Mouse (Mus musculus) left cerebral cortex, adult 11 months (tissue): ENCODE measurements at regions not wholly inside any gene's neighbourhood (a gene's known extent, or its start where the extent isn't known, plus 50 kb on each side); places are given as distances from the start of the nearest gene placed in this dataset.

Experiments
- DNase-seq: peaks from one replicate; pipeline ENCODE4 v3.0.0; 2022; ENCODE audit warnings: low spot score

DNA sequence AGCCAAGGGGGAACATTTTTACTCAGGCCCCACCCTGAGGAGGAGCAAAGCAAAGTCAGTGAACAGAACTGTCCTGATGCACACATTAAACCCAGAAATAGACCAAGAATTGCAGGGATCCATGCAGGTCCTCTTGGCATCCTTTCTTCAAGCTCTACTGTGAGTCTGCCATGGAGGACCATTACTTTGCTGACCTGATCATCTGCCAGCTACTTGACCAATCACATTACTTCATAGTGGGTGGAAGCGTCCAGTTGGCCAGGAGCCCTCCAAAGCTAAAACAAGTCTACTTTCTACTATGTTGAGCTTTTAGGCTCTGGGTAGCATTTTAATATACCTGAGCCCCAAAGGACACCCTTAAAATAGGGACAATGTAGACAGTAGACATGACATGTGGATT lies 98.6 kb upstream of the Lgalsl start:
- no peak for DNase-seq

GRCm38 (mm10) chr11:20930045-20930444 lies 99.2 kb upstream of the Lgalsl start:
- DNase-seq, result no peak

DNA sequence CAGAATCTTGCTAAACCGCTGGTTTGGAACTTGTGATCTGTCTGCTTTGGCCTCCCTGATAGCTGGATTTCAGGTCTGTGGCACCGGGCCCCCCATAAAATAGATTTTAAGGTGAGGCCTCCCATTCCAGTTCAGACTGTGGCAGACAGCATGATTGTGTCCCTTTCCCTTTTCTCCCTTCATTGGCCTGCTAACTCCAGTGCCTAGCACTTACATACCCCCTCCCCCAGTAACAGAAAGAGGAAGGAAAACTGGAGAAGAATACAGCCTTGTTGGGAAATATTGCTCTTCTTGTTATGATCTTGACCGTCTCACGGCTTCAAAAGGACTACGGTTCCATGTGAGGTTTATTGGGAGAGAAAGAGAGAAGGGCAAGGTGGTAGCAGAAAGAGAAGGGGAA lies 99.7 kb upstream of the Lgalsl start:
- no peak for DNase-seq

GRCm38 (mm10) chr11:20934191-20935062 lies 103.6 kb upstream of the Lgalsl start:
- no peak for DNase-seq

DNA sequence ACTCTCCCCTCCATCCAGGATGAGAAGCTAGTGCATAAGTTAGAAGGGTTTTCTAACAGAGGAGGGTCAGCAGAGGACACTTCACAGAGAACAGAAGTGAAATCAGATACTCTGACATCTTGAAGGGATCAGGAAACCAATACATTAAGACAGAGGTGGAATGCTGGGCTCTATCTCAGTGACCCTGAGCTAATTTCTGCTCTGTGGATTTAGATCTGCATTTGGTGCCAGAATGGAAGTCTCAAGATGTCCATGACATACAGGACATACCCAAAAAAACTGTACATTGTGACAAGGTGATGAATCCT lies 104.2 kb upstream of the Lgalsl start:
- no peak for DNase-seq

GRCm38 (mm10) chr11:20935910-20936309 lies 105.1 kb upstream of the Lgalsl start:
- DNase-seq, result no peak

- DNase-seq, result no peak
Observed at GRCm38 (mm10) chr11:20936996-20937395, 106.1 kb upstream of the Lgalsl start.

- no peak for DNase-seq
Observed at GRCm38 (mm10) chr11:20937942-20938341, 107.1 kb upstream of the Lgalsl start.

- no peak for DNase-seq
Observed at GRCm38 (mm10) chr11:20939644-20940043, 108.8 kb upstream of the Lgalsl start.

DNA sequence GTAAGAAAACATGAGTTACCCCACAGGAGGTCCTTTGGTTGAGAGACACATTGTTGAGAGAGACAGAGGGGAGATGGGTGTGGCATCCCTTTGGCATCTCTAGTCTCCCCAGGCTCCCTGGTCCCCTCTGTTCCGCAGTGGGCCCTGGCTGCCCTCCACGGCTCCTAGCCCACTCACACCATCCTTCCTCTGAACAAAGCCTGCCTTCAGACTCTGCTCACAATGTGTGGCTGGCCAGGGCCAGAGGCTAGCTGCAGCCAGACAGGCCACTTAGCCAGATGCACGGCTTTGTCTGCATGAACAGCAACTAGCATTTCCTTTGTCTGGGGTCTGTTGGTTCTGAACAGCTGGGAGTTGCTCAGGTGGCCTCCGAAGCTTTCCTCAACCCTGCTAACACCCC lies 110.7 kb upstream of the Lgalsl start:
- DNase-seq, result peak; percentile 12

DNA sequence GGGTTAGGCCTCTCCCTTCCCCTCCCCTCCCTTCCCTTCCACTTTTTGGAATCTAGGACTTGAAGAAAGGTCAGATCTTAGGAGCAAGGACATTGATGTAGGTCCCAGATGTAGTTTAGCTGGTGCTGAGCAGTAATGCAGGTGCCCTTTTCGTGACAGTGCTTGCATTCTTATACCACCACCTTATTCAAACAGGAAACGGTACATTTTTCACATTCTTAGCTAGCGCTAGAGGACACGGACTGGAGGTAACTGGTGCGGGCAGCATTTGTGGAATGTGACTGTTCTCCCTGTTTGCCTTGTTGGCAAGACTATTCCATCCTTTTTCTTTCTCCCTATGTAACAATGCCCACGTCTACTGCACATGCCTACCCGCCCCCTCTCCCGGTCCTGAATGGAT lies 124.7 kb upstream of the Lgalsl start:
- no peak for DNase-seq

GRCm38 (mm10) chr11:20957766-20958165 lies 126.9 kb upstream of the Lgalsl start:
- DNase-seq, result no peak

GRCm38 (mm10) chr11:20958233-20958632 lies 127.4 kb upstream of the Lgalsl start:
- no peak for DNase-seq

- DNase-seq, result no peak
Observed at GRCm38 (mm10) chr11:20960066-20960465, 129.2 kb upstream of the Lgalsl start.

GRCm38 (mm10) chr11:20960750-20961149 lies 129.9 kb upstream of the Lgalsl start:
- no peak for DNase-seq

DNA sequence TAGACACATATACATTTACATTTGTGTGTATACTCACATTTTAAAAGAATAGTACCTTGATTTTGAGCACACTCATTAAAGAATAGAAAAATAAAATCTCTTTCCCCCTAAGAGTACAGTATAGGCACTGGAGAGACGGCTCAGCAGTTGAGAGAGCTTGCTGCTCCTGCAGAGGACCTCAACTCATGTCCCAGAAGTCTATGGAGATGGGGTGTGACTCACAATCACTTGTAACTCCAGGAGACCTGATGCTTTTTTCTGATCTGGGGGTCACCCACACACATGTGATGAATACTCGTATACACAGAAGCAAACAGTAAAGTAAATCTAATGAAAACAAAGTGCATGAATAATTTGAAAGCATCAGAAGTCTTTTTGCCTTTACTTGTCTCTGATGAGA lies 129.5 kb upstream of the Peli1 start:
- no peak for DNase-seq

DNA sequence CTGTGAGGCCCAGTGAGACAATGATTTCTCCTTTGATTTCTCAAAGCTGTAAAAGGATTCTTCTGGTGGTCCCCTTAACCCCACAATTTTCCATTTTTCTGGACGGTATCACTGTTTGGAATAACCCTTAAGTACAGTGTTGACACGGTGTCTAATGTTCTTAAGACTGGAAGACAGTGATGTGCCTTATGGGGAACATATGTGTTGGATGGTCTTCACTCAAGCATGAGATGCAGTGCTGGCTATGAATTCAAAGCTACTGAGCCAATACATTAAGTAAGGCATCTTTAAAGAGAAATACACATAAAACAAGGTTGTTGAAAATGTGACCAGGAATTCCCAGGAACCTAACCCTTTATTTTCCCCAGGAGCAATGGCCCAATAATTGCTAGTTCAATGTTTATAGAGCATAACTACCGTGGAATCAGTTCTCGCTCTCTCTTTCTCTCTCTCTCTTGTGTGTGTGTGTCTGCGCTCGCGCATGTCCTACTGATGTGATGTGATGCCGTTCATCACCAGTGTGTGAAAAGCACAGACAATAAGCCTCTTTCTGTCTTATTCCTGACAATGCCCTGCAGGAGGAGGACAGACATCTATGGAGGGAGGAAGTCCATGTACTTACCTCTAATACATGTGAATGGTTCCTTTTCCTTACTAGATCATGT lies 125.4 kb upstream of the Peli1 start:
- no peak for DNase-seq

DNA sequence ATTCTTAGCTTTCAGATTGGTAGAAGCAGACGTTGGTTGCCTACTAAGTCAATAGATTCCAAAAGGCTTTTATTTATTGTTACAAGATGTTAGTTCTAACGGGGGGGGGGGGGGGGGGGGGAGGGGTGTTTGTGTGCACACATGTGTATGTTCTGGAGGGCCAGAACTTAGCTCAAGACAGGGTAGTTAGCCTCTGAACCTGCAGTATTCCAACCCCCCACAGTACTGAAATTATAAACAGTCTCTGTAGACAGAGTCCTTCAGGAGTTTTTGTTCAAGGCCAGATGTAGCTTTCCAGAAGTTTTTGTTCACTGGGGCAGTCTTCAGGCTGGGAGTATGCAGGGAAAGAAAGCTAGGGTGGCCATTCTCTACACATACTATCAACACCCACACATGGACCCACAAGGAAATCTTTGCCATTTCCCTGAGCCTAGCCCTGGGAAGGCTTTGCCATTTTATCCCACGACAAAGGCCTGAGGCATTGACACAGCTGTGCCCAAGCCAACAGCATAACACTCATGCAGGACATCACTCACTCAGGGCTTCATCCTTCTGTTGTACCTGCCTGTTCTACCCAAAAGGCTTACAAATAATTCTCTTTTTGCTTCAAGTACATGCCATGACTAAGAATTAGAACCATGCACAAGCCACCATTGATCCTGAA lies 123.6 kb upstream of the Peli1 start:
- no peak for DNase-seq

DNA sequence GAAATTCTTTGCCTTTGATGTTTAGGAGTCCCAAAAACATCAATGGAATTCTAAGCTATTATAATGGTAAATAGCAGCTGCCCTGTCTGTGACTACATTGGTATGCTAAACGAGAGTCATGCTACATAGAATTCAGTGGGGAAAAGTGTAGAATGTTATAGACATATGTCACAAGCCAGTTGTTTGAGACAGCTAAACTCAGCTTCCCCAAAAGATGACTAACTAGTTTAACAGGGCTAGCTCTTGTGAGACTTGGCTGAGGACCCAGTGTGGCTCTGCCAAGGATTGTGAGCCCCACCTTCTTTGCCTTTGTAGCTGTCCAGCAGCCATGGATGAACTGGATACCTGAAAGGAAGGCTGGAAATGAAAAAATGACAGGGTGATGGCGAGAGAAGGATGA lies 122.8 kb upstream of the Peli1 start:
- DNase-seq, result no peak

GRCm38 (mm10) chr11:20973141-20973540 lies 118.0 kb upstream of the Peli1 start:
- DNase-seq, result no peak

DNA sequence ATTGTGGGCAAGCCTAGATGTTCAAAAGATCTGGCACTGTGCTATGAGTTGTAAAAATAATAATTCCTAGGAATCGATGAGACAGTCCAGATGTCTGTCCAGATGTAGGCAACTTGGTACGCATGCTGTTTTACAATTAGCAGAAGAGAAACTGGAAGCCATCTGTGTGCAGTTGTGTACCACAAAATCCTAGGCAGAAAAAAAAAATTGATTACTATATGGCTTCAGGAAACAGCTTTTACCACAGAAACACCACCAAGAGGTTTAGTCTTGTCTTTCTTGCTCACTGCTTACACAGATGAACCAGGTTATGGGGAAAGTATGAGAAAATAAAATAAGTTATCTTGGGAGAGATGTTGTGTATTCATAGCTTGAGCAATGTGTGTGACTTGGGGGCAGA lies 109.5 kb upstream of the Peli1 start:
- no peak for DNase-seq

DNA sequence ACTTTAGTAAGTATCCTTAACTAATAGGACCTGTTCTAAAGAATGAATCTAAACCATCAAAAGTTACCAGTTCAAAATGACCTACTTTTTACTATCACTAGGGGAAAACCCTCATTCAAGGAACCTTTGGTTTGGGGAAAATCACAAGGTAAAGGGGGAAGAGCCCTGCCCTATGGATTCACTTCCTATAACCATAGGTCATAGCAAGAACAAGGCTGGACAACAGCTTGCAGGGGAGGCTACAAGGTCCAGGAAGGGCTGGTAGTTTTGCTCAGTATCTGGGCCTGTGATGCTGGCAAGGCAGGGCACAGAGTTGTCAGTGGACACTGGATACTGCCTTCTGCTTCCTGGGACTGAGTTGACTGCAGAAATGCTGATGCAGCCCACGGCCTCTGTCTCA lies 109.1 kb upstream of the Peli1 start:
- no peak for DNase-seq

DNA sequence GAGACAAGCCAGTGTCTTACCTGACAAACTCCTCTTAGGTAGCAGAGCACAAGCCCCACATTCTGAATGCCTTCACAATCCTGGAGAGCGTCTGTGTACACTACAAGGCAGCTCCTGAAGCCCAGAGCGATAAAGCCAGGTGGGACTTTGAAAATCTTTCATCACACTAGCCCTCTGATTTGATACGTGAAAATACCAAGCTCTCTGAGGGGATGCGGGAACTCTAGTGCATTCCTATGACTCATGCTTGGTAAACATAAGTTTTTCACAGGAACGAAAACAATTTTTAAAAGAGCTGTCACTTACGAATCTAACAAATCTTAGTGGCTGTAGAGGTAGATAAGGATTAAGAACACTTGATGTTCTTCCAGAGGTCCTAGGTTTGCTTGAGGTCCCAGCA lies 108.6 kb upstream of the Peli1 start:
- no peak for DNase-seq
